Mouse (Mus musculus) lung, adult 2 months (tissue): ENCODE data around the gene Ust. TPM values are rescaled to one million over a fixed set of nuclear protein-coding genes. Genes with fewer than 3 reads are reported as not detected.

ENCODE experiments used
- DNase-seq: peaks from one replicate; pipeline ENCODE4 v3.0.0; 2022
- H3K4me1 ChIP-seq: fragments of 200-500 bp; 2 replicates; pipeline ENCODE4 v1.6.1; 2011; ENCODE audit warnings: low read length; ENCODE audit not compliant: control insufficient read depth, insufficient read depth
- H3K4me3 ChIP-seq: fragments of 200-500 bp; replicated peaks from 2 replicates; pipeline ENCODE3; 2011; ENCODE audit warnings: low read depth, mild to moderate bottlenecking, control low read depth, low read length; ENCODE audit errors: extremely low read depth
- CTCF ChIP-seq: fragments of 200-500 bp; IDR thresholded peaks from 2 replicates; pipeline ENCODE4 v1.5.1; 2011; ENCODE audit warnings: mild to moderate bottlenecking, low read length, control low read depth; ENCODE audit not compliant: insufficient read depth
- POLR2A ChIP-seq: fragments of 200-500 bp; IDR thresholded peaks from 2 replicates; pipeline ENCODE4 v1.6.1; 2011; ENCODE audit warnings: low read depth, mild to moderate bottlenecking, control low read depth, low read length, borderline replicate concordance; ENCODE audit errors: extremely low read depth
- WGBS: fragments of 180-500 bp; shearing (Covaris S2); methylation state at CpG from one replicate; pipeline ENCODE4 v1.1.7; 2018; 5-methylcytosine and 5-hydroxymethylcytosine counted together
- polyA plus RNA-seq: library from polyadenylated mRNA; depleted of rRNA; stranded (reverse); fragments of >200 nt; gene quantifications from 2 replicates; pipeline ENCODE4 v1.2.3, GENCODE M21; 2012

Gene Ust
- polyA plus RNA-seq, 1 experiment: 3.3 TPM

DNA sequence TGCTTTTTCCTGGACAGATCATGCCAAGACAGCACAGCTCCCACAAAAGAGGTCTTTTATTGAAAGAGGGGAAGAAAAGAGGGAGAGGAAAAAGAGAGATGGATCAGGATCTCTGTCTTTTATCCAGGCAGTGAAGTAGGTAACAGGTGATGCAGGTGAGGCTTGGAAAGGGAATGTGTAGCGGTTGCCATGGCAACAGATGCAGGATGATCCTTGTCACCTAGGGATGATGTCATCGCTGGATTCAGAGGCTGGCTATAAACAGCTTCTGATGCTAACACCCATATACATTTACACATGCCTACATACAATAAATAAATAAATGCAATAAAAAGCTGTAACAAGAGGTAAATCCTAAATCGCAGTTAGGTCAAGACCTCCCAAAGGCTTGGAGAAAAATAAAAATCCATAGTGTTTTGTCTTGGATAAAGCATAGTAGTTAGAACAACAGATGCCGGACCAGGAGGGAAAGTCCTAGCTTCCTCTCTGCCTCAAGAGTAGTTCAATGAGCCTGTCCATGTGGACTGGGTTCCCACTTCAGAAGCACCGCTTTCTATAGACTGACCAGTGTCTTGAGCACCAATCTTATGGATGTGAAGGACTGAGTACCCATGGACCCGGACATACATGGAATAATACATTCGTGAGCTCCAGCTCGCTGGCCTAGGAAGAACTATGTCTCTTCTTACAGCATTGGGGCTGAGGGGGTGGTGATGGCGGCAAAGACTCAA is 319.4 kb downstream of the Ust start:
- no peak for DNase-seq
- Histone ChIP-seq H3K4me3 (no peak overlapping the region), H3K4me1 (no peaks in the 10 kb centered on the region)
- no peak for TF ChIP-seq CTCF
- TF ChIP-seq POLR2A: no peak
- WGBS: 90% methylated on average over 9 of the region's 9 CpGs

GRCm38 (mm10) chr10:8197661-8198060 is 321.0 kb downstream of the Ust start:
- 46% methylated on average over 2 of the region's 2 CpGs for WGBS
- no peak for DNase-seq
- no peak overlapping the region for H3K4me3 ChIP-seq

GRCm38 (mm10) chr10:8196300-8196699 is 322.3 kb downstream of the Ust start:
- H3K4me3 ChIP-seq: no peak overlapping the region
- no peak for TF ChIP-seq POLR2A
- peak; percentile 70 for TF ChIP-seq CTCF
- 9% methylated on average over 2 of the region's 2 CpGs for WGBS
- no peaks in the 10 kb centered on the region for H3K4me1 ChIP-seq
- DNase-seq: peak; percentile 40

More at GRCm38 (mm10) chr10:8197661-8198060, 321.0 kb downstream of the Ust start:
- no peak for TF ChIP-seq CTCF
- TF ChIP-seq POLR2A: no peak
- no peaks in the 10 kb centered on the region for H3K4me1 ChIP-seq

- TF ChIP-seq CTCF: no peak
- TF ChIP-seq POLR2A: no peak
- DNase-seq: no peak
- WGBS: 56% methylated on average over 6 of the region's 6 CpGs
Measured at GRCm38 (mm10) chr10:8195730-8196129, 322.9 kb downstream of the Ust start.

GRCm38 (mm10) chr10:8189331-8189981 is 329.2 kb downstream of the Ust start:
- H3K4me3 ChIP-seq: no peak overlapping the region
- 59% methylated on average over 5 of the region's 5 CpGs for WGBS
- no peak for DNase-seq

More at GRCm38 (mm10) chr10:8195730-8196129, 322.9 kb downstream of the Ust start:
- Histone ChIP-seq H3K4me1 (no peaks in the 10 kb centered on the region), H3K4me3 (no peak overlapping the region)

DNA sequence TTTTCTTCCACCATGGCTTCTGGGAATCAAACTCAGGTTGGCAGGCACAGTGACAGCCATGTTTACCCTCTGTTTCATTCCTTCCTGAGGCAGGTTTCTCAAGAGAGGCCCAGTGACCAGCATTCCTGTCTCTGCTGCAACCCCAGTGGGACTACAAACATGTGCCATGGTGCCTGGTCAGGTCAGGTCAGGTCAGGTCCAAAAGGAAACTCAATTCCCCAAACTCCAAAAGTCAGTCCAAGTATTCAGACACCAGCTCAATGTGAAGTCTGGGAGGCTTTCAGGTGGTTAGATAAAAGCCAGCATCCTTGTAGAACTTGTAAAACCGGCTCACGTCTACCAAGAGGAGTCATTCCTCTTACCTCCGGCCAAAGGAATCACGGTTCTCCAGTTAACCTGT is 333.0 kb downstream of the Ust start:
- TF ChIP-seq CTCF: no peak
- TF ChIP-seq POLR2A: no peak
- 65% methylated on average over 4 of the region's 4 CpGs for WGBS
- H3K4me1 ChIP-seq: no peaks in the 10 kb centered on the region
- DNase-seq: no peak
- H3K4me3 ChIP-seq: no peak overlapping the region

More at GRCm38 (mm10) chr10:8189331-8189981, 329.2 kb downstream of the Ust start:
- H3K4me1 ChIP-seq: no peaks in the 10 kb centered on the region
- TF ChIP-seq CTCF: no peak

DNA sequence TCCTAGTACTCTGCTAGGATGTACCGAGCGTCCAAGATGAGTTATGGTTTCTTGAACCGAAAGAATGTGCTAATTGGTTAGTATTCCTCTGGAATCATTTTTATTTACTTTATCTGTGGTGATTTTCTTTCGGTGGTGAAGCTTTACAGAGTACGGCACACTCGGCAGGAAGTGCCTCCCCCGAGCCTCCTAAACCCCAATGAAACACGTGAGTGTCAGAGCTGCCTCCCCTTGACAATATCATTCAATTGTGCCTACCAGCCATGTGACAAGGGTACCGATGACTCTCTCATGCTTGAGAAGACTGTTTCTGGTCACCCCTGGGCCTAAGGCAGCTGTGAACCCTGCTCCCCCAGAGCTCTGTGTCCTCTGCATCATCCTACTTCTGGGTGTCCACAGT is 333.9 kb downstream of the Ust start:
- DNase-seq: no peak
- 59% methylated on average over 9 of the region's 9 CpGs for WGBS
- no peak for TF ChIP-seq CTCF
- Histone ChIP-seq H3K4me3 (no peak overlapping the region), H3K4me1 (no peaks in the 10 kb centered on the region)

- WGBS: 90% methylated on average over 7 of the region's 7 CpGs
- no peaks in the 10 kb centered on the region for H3K4me1 ChIP-seq
- no peak for DNase-seq
- no peak overlapping the region for H3K4me3 ChIP-seq
- TF ChIP-seq POLR2A (no peak), CTCF (no peak)
Measured at GRCm38 (mm10) chr10:8183171-8183570, 335.5 kb downstream of the Ust start.

DNA sequence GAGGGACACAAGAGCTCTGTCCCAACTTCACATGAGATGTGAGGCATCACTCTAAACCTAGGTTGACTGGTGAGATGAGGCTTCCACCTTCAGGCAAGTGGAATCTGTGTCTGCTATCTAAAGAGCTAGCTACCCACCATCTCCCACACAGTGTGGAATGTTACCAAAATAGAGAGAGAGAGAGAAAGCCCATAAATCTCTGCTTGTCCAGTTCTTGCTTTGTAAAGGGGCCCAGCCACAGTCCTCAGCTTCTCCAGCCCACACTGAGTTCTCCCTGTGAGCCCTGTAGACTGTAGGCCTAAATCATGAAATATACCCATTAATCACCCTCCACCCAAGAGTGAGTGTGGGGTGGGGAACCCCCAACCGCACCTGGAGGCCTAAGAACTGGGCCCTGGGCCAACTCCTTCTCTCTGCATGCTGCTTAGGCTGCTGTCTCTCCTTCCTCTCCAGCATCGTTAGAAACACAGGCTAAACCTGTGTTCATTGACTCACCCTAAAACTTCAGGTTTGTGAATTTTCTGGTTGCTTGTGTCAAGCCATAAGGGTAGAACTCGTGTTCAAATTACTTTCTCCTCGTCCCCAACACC is 336.9 kb downstream of the Ust start:
- Histone ChIP-seq H3K4me1 (peaks cover 2% of the 10 kb centered on the region; the same call in 1 of the 2 replicates), H3K4me3 (no peak overlapping the region)
- TF ChIP-seq CTCF (no peak), POLR2A (no peak)
- 51% methylated on average over 4 of the region's 4 CpGs for WGBS
- DNase-seq: no peak

DNA sequence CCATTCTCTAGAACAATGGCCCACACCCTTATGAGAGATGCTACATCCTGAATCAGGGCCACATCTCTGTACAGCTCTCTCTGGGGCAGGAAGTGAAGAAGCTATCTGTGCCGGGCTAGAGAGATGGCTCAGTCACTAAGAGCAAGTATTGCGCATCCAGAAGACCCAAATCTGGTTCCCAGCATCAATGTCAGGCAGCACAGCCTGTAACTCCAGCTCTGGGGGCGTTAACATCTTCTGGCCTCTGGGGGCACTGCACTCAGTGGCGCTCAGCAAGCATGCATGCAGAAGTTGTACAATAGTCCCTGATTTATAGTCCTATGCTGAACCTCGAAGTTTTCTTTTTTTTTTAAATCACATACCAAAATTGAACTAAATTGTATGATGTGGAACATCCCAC is 341.0 kb downstream of the Ust start:
- DNase-seq: no peak
- Histone ChIP-seq H3K4me3 (no peak overlapping the region), H3K4me1 (peaks cover 2% of the 10 kb centered on the region; the same call in 1 of the 2 replicates)
- TF ChIP-seq POLR2A: no peak
- TF ChIP-seq CTCF: 0 out of 2 replicates have a peak, but pooled peaks have one; percentile 6
- WGBS: 74% methylated on average over 5 of the region's 5 CpGs
